Mouse (Mus musculus) embryonic facial prominence, embryonic 14.5 days (tissue): Measurements from ENCODE around the gene Cps1. TPM values are rescaled to one million over a fixed set of nuclear protein-coding genes. Genes with fewer than 3 reads are reported as not detected.

ENCODE experiments used
- ATAC-seq: fragments of 200-750 bp; cut with Nextera tagmentation; 2 replicates; pipeline ENCODE4 v1.8.0; 2017; ENCODE audit warnings: low read depth, moderate number of reproducible peaks, moderate TSS enrichment
- DNase-seq: peaks from one replicate; pipeline ENCODE4 v3.0.0-alpha.2; 2015; ENCODE audit warnings: low spot score
- H3K27ac ChIP-seq: fragments of 300-500 bp; sonication (generic); replicated peaks from 2 replicates; pipeline ENCODE4 v1.5.1; 2014; ENCODE audit warnings: low read depth, mild to moderate bottlenecking, low read length, moderate library complexity
- H3K27me3 ChIP-seq: fragments of 300-500 bp; sonication (generic); replicated peaks from 2 replicates; pipeline ENCODE4 v1.6.1; 2014; ENCODE audit warnings: low read length; ENCODE audit not compliant: control insufficient read depth, insufficient read depth
- H3K36me3 ChIP-seq: fragments of 300-500 bp; sonication (generic); 2 replicates; pipeline ENCODE4 v1.6.1; 2014; ENCODE audit warnings: low read length, mixed read lengths; ENCODE audit not compliant: control insufficient read depth, insufficient read depth
- H3K4me1 ChIP-seq: fragments of 300-500 bp; sonication (generic); 2 replicates; pipeline ENCODE4 v1.6.1; 2014; ENCODE audit warnings: antibody characterized with exemption, low read length; ENCODE audit not compliant: control insufficient read depth, insufficient read depth
- H3K4me2 ChIP-seq: fragments of 300-500 bp; sonication (generic); 2 replicates; pipeline ENCODE4 v1.6.1; 2014; ENCODE audit warnings: low read depth, mild to moderate bottlenecking, low read length, moderate library complexity, mixed read lengths
- H3K4me3 ChIP-seq: fragments of 300-500 bp; sonication (generic); 2 replicates; pipeline ENCODE4 v1.5.1; 2014; ENCODE audit warnings: low read depth, mild to moderate bottlenecking, low read length
- H3K9ac ChIP-seq: fragments of 300-500 bp; sonication (generic); 2 replicates; pipeline ENCODE4 v1.6.1; 2014; ENCODE audit warnings: low read depth, mild to moderate bottlenecking, low read length, moderate library complexity, mixed read lengths
- H3K9me3 ChIP-seq: fragments of 300-500 bp; sonication (generic); 2 replicates; pipeline ENCODE4 v1.6.1; 2016; ENCODE audit warnings: low read length; ENCODE audit not compliant: control insufficient read depth
- WGBS: fragments of 180-500 bp; shearing (Covaris S2); extraction: QIAGEN DNeasy Blood & Tissue Kit; methylation state at CpG from one replicate; pipeline ENCODE4 v1.1.7; 2014; 5-methylcytosine and 5-hydroxymethylcytosine counted together
- polyA plus RNA-seq: library from polyadenylated mRNA; unstranded; fragments of >200 nt; fragmentation: Nextera tagmentation; extraction: Ambion mirVana; gene quantifications from 2 replicates; pipeline ENCODE4 v1.2.1, GENCODE M21; 2014

Gene Cps1
- polyA plus RNA-seq, 1 experiment from 2014 or later, result 0.28 TPM

- H3K4me2 ChIP-seq, result no peak overlapping the region
- H3K36me3 ChIP-seq, result no peaks in the 10 kb centered on the region
- DNase-seq (no peak), ATAC-seq (no peak)
- H3K9me3 ChIP-seq, result no peaks in the 10 kb centered on the region
- H3K9ac ChIP-seq, result no peak overlapping the region
- H3K27me3 ChIP-seq, result no peaks in the 10 kb centered on the region
- WGBS, result 71% methylated on average over 6 of the region's 6 CpGs
- no peak overlapping the region for H3K4me3 ChIP-seq
- no peak overlapping the region for H3K27ac ChIP-seq
- no peaks in the 10 kb centered on the region for H3K4me1 ChIP-seq
Observed at GRCm38 (mm10) chr1:67183532-67183931, 60.7 kb downstream of the Cps1 start.

GRCm38 (mm10) chr1:67184134-67184533 is 61.3 kb downstream of the Cps1 start:
- Histone ChIP-seq H3K4me1 (no peaks in the 10 kb centered on the region), H3K9ac (no peak overlapping the region), H3K27me3 (no peaks in the 10 kb centered on the region), H3K36me3 (no peaks in the 10 kb centered on the region), H3K27ac (no peak overlapping the region), H3K9me3 (no peaks in the 10 kb centered on the region), H3K4me2 (no peak overlapping the region), H3K4me3 (no peak overlapping the region)
- ATAC-seq (no peak), DNase-seq (no peak)
- WGBS, result 78% methylated on average over 3 of the region's 3 CpGs

GRCm38 (mm10) chr1:67197335-67197734 is 74.5 kb downstream of the Cps1 start:
- H3K4me2 ChIP-seq, result no peak overlapping the region
- H3K9me3 ChIP-seq, result no peaks in the 10 kb centered on the region
- no peak overlapping the region for H3K4me3 ChIP-seq
- DNase-seq (no peak), ATAC-seq (no peak)
- H3K4me1 ChIP-seq, result no peaks in the 10 kb centered on the region
- WGBS, result 86% methylated on average over 2 of the region's 2 CpGs
- no peaks in the 10 kb centered on the region for H3K27me3 ChIP-seq
- no peak overlapping the region for H3K27ac ChIP-seq
- H3K36me3 ChIP-seq, result no peaks in the 10 kb centered on the region
- no peak overlapping the region for H3K9ac ChIP-seq

GRCm38 (mm10) chr1:67218339-67218944 is 95.6 kb downstream of the Cps1 start:
- 0 out of 2 replicates have a peak, but pooled peaks have one; percentile 22 for ATAC-seq
- WGBS, result 26% methylated on average over 2 of the region's 2 CpGs
- Histone ChIP-seq H3K9me3 (no peaks in the 10 kb centered on the region), H3K4me2 (no peak overlapping the region), H3K9ac (no peak overlapping the region), H3K36me3 (no peaks in the 10 kb centered on the region), H3K4me3 (no peak overlapping the region), H3K27ac (no peak overlapping the region), H3K27me3 (no peaks in the 10 kb centered on the region), H3K4me1 (no peaks in the 10 kb centered on the region)
- no peak for DNase-seq

GRCm38 (mm10) chr1:67223666-67224065 is 100.8 kb downstream of the Cps1 start:
- Histone ChIP-seq H3K9me3 (no peaks in the 10 kb centered on the region), H3K4me2 (no peak overlapping the region), H3K27me3 (no peaks in the 10 kb centered on the region), H3K9ac (no peak overlapping the region), H3K4me1 (no peaks in the 10 kb centered on the region), H3K27ac (no peak overlapping the region), H3K4me3 (no peak overlapping the region), H3K36me3 (no peaks in the 10 kb centered on the region)
- ATAC-seq (no peak), DNase-seq (no peak)
- WGBS, result 55% methylated on average over 7 of the region's 7 CpGs

- DNase-seq (peak; percentile 58), ATAC-seq (no peak)
- H3K9ac ChIP-seq, result no peak overlapping the region
- no peak overlapping the region for H3K27ac ChIP-seq
- H3K27me3 ChIP-seq, result no peaks in the 10 kb centered on the region
- no peaks in the 10 kb centered on the region for H3K36me3 ChIP-seq
- no peak overlapping the region for H3K4me3 ChIP-seq
- H3K9me3 ChIP-seq, result no peaks in the 10 kb centered on the region
- 50% methylated on average over 2 of the region's 2 CpGs for WGBS
- H3K4me2 ChIP-seq, result no peak overlapping the region
- H3K4me1 ChIP-seq, result no peaks in the 10 kb centered on the region
Observed at GRCm38 (mm10) chr1:67234861-67235260, 112.0 kb downstream of the Cps1 start.

GRCm38 (mm10) chr1:67235468-67236217 is 112.8 kb downstream of the Cps1 start:
- Histone ChIP-seq H3K27ac (no peak overlapping the region), H3K9me3 (no peaks in the 10 kb centered on the region), H3K4me1 (no peaks in the 10 kb centered on the region), H3K4me2 (no peak overlapping the region), H3K27me3 (no peaks in the 10 kb centered on the region), H3K4me3 (no peak overlapping the region), H3K9ac (no peak overlapping the region), H3K36me3 (no peaks in the 10 kb centered on the region)
- WGBS, result 43% methylated on average over 7 of the region's 7 CpGs
- no peak for ATAC-seq
- DNase-seq, result no peak

GRCm38 (mm10) chr1:67238446-67238845 is 115.6 kb downstream of the Cps1 start:
- Histone ChIP-seq H3K36me3 (no peaks in the 10 kb centered on the region), H3K9ac (no peak overlapping the region), H3K9me3 (no peaks in the 10 kb centered on the region), H3K4me2 (no peak overlapping the region), H3K4me3 (no peak overlapping the region), H3K27me3 (no peaks in the 10 kb centered on the region), H3K27ac (no peak overlapping the region), H3K4me1 (no peaks in the 10 kb centered on the region)
- ATAC-seq, result no peak
- 83% methylated on average over 1 of the region's 1 CpGs for WGBS
- no peak for DNase-seq

- H3K27me3 ChIP-seq, result no peaks in the 10 kb centered on the region
- no peak for DNase-seq
- H3K27ac ChIP-seq, result no peak overlapping the region
- no peaks in the 10 kb centered on the region for H3K36me3 ChIP-seq
- H3K4me2 ChIP-seq, result no peak overlapping the region
- H3K9me3 ChIP-seq, result no peaks in the 10 kb centered on the region
- H3K4me1 ChIP-seq, result no peaks in the 10 kb centered on the region
- no peak for ATAC-seq
- no peak overlapping the region for H3K9ac ChIP-seq
- no peak overlapping the region for H3K4me3 ChIP-seq
- WGBS, result 82% methylated on average over 1 of the region's 1 CpGs
Observed at GRCm38 (mm10) chr1:67238941-67239340, 116.1 kb downstream of the Cps1 start.
